Mouse (Mus musculus): Measurements from ENCODE around the gene Ascl3. TPM values are rescaled to one million over a fixed set of nuclear protein-coding genes. Genes with fewer than 3 reads are reported as not detected.

The Ascl3 gene
- total RNA-seq (2014; fragmentation: Nextera tagmentation) (not detected in 2 replicates), total RNA-seq (2017) (2.1 TPM in 1 of 2 replicates, not detected in the other)

DNA sequence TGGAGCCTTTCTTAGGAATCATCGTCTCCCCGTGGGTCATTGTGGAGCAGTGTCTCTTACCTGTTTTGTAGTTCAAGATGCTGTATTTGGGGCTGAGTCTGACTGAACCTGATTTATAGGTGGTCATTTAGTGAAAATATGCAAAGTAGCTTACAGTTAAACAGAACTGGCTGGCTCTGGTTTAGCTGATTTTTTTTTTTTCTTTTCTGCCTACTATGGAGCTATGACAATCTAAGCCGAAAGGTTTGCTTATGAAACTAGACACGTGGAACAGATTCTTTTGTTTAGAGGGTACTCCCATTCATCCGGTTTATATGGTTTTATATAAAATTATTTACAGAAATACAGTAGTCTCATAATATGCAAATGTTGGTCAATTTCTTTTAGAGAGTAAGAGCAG, at the start of gene Ascl3:
Ascl3 (minus strand) TSS at position 101 of the 400 bp plus-strand sequence.
- ATAC-seq (replicated peaks; ENCODE audit: low FRiP score, low TSS enrichment, poor library complexity, severe bottlenecking), result no peak

- ATAC-seq (replicated peaks; ENCODE audit: low FRiP score, low TSS enrichment, poor library complexity, severe bottlenecking), result peak; percentile 68
Measured at GRCm38 (mm10) chr7:109781087-109781469, 49.6 kb upstream of the Ascl3 start.

GRCm38 (mm10) chr7:109772251-109772650, 40.7 kb upstream of the Ascl3 start:
- ATAC-seq (replicated peaks; ENCODE audit: low FRiP score, low TSS enrichment, poor library complexity, severe bottlenecking), result no peak

GRCm38 (mm10) chr7:109768699-109769383, 37.3 kb upstream of the Ascl3 start:
- ATAC-seq (replicated peaks; ENCODE audit: low FRiP score, low TSS enrichment, poor library complexity, severe bottlenecking), result peak; percentile 55

- 0 out of 2 replicates have a peak, but pooled peaks have one; percentile 39 for ATAC-seq (replicated peaks; ENCODE audit: low FRiP score, low TSS enrichment, poor library complexity, severe bottlenecking)
Measured at GRCm38 (mm10) chr7:109767575-109768350, 36.2 kb upstream of the Ascl3 start.

GRCm38 (mm10) chr7:109764009-109764408, 32.5 kb upstream of the Ascl3 start:
- ATAC-seq (replicated peaks; ENCODE audit: low FRiP score, low TSS enrichment, poor library complexity, severe bottlenecking), result no peak

DNA sequence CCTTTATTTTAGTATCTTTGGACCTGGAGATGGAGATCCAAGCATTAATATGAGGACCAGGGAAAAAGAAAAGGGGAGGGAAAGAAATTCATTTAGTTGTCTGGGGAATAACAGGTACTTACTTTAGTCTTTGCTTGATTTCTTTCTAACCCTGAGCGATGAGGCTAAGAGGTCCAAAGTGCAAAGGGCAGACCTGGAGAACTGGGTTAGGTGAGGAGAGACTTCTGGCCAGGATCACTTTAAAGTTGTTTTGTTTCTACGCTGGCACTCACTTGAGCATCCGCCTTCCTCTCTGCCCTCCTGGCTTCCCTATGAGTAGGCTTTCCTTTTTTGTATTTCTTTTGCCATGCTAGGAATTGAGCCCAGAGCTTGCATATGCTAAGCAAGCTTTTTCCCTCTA, 24.8 kb upstream of the Ascl3 start:
- ATAC-seq (replicated peaks; ENCODE audit: low FRiP score, low TSS enrichment, poor library complexity, severe bottlenecking), result no peak

GRCm38 (mm10) chr7:109754034-109754433, 22.5 kb upstream of the Ascl3 start:
- ATAC-seq (replicated peaks; ENCODE audit: low FRiP score, low TSS enrichment, poor library complexity, severe bottlenecking), result no peak

DNA sequence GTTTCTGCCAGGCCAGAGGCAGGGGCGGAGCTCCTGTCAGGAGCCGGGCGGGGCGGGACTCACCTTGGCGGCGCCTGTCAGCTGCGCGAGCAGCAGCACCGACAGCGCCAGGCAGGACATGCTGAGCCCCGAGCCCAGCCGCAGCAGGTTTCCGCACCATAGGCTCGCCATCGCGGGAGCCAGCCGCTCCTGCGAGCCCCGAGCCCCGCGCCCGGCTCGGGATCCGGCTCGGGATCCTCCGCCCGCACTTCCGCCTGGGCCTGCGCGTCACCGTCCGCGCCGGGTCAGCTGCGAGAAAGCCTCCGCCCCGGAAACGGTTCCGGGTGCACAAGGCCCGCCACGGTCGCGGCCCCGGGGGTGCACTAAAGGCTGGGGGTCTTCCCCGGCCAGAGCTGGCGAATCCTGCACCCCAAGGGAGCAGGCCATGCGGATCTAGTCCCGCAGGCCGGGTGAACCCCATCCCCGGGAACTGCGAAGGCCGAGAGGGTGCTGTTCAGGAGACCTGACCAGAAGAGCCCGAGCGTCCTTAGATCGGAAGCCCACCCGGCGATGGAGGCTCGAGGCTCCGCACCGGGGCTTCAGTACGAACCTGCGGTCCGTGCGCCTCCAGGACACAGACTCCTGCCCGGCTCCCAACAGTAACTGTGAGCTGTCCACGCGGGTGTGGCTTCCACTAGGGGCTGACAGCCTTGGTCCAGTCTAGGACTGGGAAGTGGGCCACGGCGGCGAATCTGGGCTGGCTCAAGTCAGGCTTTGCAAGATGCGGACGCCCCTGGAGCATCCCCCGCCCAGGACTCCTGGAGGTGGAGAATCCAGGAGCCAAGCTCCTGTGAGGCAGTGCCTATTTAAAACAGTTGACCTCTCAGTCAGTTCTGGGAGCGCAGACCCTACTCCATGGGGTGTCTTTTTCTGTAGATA, 20.7 kb upstream of the Ascl3 start, which contains the start of gene Tmem9b:
Tmem9b (minus strand) TSS at position 868 of the 918 bp plus-strand sequence.
- peak; percentile 84 for ATAC-seq (replicated peaks; ENCODE audit: low FRiP score, low TSS enrichment, poor library complexity, severe bottlenecking)

- ATAC-seq (replicated peaks; ENCODE audit: low FRiP score, low TSS enrichment, poor library complexity, severe bottlenecking), result peak; percentile 19
Measured at GRCm38 (mm10) chr7:109751427-109752007, 20.0 kb upstream of the Ascl3 start.

DNA sequence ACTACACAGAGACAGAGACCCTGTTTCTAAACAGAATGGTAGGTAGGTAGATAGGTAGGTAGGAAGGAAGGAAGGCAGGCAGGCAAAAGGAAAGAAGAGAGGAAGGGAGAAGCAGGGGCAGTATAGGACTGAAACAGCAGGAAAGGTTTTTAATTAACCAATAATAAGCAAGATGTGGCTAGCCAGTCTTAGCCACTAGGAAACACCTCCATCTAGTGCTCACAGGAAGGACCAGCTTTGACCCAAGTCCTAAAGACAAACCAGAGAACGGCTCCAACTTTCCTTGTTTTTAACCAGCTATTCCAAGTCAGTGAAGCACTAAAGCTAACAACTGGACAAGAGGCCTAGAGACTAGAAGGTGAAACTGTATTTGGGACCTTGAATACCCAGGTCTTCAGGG, 16.2 kb upstream of the Ascl3 start:
- no peak for ATAC-seq (replicated peaks; ENCODE audit: low FRiP score, low TSS enrichment, poor library complexity, severe bottlenecking)

DNA sequence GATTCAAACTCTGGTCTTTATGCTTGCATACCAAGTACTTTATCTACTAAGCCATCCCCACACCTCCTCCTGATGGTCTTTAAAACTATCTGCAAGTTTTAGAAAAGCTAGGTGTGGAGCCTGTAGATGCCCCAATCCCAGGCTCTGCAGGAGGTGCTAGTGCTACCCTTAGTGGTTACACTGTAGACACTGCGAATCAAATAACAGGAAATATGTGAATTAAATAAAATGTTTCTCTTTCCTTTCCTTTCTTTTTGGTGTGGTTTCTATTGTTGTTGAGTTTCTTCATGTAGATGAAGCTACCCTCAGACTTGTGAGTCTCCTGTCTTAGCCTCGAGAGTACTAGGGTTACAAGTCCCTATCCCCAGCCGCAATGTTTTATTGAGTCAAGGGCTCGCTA, 10.2 kb upstream of the Ascl3 start:
- no peak for ATAC-seq (replicated peaks; ENCODE audit: low FRiP score, low TSS enrichment, poor library complexity, severe bottlenecking)

DNA sequence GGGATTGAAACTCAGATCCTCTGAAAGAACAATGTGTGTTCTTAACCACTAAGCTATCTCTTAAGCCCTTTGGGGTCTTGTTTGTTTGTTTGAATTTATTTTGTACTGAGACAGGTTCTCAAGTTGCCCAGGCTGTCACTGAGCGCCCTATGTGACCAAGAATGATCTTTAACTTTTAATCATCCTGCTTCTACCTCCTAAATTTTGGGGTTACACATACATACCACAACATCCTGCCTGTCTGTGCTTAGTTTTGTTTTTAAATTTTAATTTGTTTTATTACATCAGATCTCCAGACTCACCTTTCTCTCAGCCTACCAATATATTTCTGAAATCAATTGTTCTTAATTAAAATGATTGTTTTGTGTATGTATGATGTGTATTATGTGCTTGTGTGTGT, 9.5 kb upstream of the Ascl3 start:
- no peak for ATAC-seq (replicated peaks; ENCODE audit: low FRiP score, low TSS enrichment, poor library complexity, severe bottlenecking)

DNA sequence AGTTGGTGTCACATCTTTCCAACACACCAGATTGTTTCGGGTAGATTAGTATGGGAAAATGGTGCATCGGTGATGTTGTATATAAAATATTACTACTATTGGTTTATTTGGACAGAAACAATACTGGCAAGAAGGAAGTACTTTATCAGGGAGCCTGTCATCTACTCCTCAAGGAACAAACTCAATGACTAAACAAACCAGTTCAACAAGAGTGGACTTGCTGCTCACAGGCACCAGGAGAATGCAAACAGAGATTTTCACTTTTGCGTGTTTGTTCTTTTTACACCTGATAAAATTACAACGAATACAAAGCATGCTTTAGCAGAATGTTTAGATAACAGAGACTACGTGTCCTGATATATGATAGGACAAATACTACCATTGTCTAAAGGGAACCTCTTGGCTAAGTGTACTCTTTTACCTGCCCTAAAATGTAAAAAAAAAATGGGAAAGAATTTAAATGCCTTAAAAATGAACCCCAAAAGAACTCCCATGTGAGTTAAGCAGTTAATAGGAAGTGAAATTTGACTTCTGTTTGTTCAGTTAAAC, 8.4 kb upstream of the Ascl3 start:
- no peak for ATAC-seq (replicated peaks; ENCODE audit: low FRiP score, low TSS enrichment, poor library complexity, severe bottlenecking)

DNA sequence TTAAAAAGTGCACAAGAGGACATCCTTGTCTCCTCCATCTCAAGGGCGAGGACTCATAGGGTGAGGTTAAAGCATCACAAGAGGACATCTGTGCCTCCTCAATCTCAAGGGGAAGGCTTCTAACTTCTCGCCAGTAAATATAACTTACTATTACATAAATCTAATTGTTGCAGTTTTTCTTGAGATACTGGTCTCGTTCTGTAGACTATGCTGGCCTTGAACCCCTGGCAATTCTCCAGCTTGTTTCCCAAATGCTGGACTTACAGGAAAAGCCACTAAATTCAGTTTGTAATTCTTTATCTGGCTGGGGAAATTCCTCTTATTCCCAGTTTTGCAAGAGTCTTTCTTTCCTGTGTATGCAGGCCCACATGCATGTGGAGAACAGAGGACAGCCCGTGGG, 3.3 kb upstream of the Ascl3 start:
- no peak for ATAC-seq (replicated peaks; ENCODE audit: low FRiP score, low TSS enrichment, poor library complexity, severe bottlenecking)

GRCm38 (mm10) chr7:109723697-109724096, 7.8 kb downstream of the Ascl3 start, which contains the start of gene BC051019:
Gene BC051019 (minus strand): TSS chr7:109723850.
- no peak for ATAC-seq (replicated peaks; ENCODE audit: low FRiP score, low TSS enrichment, poor library complexity, severe bottlenecking)

GRCm38 (mm10) chr7:109723114-109723513, 8.4 kb downstream of the Ascl3 start:
- no peak for ATAC-seq (replicated peaks; ENCODE audit: low FRiP score, low TSS enrichment, poor library complexity, severe bottlenecking)

DNA sequence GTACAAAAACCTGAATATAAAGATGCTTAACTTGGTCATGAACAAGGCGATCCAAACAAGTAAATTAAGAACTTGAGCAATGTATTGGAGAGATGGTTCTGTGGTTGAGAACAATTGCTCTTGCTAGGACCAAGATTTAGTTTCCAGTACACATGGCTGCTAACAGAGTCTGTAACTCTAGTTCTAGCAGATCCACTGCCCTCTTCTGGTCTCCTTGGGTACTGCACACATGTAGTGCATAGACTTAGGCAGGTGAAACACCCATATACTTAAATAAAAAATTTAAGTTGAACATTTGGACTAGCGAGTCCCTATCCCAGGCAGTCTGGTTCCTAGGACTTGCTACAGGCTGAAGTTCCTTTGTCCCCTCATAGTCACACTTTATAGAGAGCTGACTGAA, 8.9 kb downstream of the Ascl3 start:
- ATAC-seq (replicated peaks; ENCODE audit: low FRiP score, low TSS enrichment, poor library complexity, severe bottlenecking), result no peak

- ATAC-seq (replicated peaks; ENCODE audit: low FRiP score, low TSS enrichment, poor library complexity, severe bottlenecking), result no peak
Measured at GRCm38 (mm10) chr7:109719286-109719685, 12.2 kb downstream of the Ascl3 start.

All from megakaryocyte-erythroid progenitor cell, adult 5-6 weeks (primary cell).